Mouse (Mus musculus) hindbrain, embryonic 11.5 days (tissue): ENCODE measurements around the gene Ggt1. TPM values are rescaled to one million over a fixed set of nuclear protein-coding genes. Genes with fewer than 3 reads are reported as not detected.

Experiments used
- ATAC-seq: fragments of 200-750 bp; cut with Nextera tagmentation; 2 replicates; pipeline ENCODE4 v1.8.0; 2017; ENCODE audit warnings: mild to moderate bottlenecking, moderate TSS enrichment, moderate library complexity; ENCODE audit not compliant: low FRiP score
- DNase-seq: peaks from one replicate; pipeline ENCODE4 v3.0.0-alpha.2; 2015; ENCODE audit warnings: low spot score
- H3K27ac ChIP-seq: fragments of 300-500 bp; sonication (generic); 2 replicates; pipeline ENCODE4 v1.5.1; 2014; ENCODE audit warnings: mild to moderate bottlenecking, low read depth, low read length
- H3K27me3 ChIP-seq: fragments of 300-500 bp; sonication (generic); 2 replicates; pipeline ENCODE4 v1.6.1; 2014; ENCODE audit warnings: mild to moderate bottlenecking, low read length, moderate library complexity, mixed read lengths; ENCODE audit not compliant: control insufficient read depth, insufficient read depth
- H3K36me3 ChIP-seq: fragments of 300-500 bp; sonication (generic); 2 replicates; pipeline ENCODE4 v1.6.1; 2014; ENCODE audit warnings: mild to moderate bottlenecking, low read length, moderate library complexity, mixed read lengths; ENCODE audit not compliant: control insufficient read depth, insufficient read depth
- H3K4me1 ChIP-seq: fragments of 300-500 bp; sonication (generic); replicated peaks from 2 replicates; pipeline ENCODE4 v1.6.1; 2014; ENCODE audit warnings: low read length, mixed read lengths; ENCODE audit not compliant: control insufficient read depth, insufficient read depth
- H3K4me2 ChIP-seq: fragments of 300-500 bp; sonication (generic); replicated peaks from 2 replicates; pipeline ENCODE4 v1.6.1; 2014; ENCODE audit warnings: mild to moderate bottlenecking, low read depth, low read length
- H3K4me3 ChIP-seq: fragments of 300-500 bp; sonication (generic); 2 replicates; pipeline ENCODE4 v1.5.1; 2014; ENCODE audit warnings: low read depth, low read length
- H3K9ac ChIP-seq: fragments of 300-500 bp; sonication (generic); 2 replicates; pipeline ENCODE4 v1.6.1; 2014; ENCODE audit warnings: low read depth, low read length
- H3K9me3 ChIP-seq: fragments of 300-500 bp; sonication (generic); 2 replicates; pipeline ENCODE4 v1.6.1; 2016; ENCODE audit warnings: low read length; ENCODE audit not compliant: control insufficient read depth
- WGBS: fragments of 180-500 bp; shearing (Covaris S2); extraction: QIAGEN DNeasy Blood & Tissue Kit; methylation state at CpG from one replicate; pipeline ENCODE4 v1.1.7; 2014; 5-methylcytosine and 5-hydroxymethylcytosine counted together
- polyA plus RNA-seq: library from polyadenylated mRNA; unstranded; fragments of >200 nt; fragmentation: Nextera tagmentation; extraction: Ambion mirVana; gene quantifications from 2 replicates; pipeline ENCODE4 v1.2.1, GENCODE M21; 2014

The Ggt1 gene
- polyA plus RNA-seq, 1 experiment from 2014 or later, result 2.2 TPM

DNA sequence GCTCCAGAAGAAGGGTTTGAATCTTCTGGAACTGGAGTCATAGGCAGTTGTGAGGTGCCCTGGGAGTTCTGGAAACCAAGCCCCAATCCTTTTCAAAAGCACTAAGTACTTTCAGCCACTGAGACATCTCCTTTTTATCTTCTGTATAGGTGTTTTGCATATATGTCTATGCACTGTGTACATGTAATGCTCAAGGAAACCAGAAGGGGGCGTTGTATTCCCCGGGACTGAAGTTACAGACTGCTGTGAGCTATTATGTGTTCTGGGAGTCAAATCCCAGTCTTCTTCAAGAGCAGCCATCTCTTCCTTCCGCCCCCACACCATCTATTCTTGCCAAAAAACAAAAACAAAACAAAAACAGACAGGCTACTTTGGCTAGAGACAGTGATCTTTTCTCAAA is 59.4 kb downstream of the Ggt1 start:
- H3K4me2 ChIP-seq, result no peak overlapping the region
- 52% methylated on average over 3 of the region's 3 CpGs for WGBS
- no peaks in the 10 kb centered on the region for H3K9me3 ChIP-seq
- no peaks in the 10 kb centered on the region for H3K4me1 ChIP-seq
- DNase-seq (no peak), ATAC-seq (no peak)
- H3K4me3 ChIP-seq, result no peak overlapping the region
- H3K27me3 ChIP-seq, result no peaks in the 10 kb centered on the region
- no peak overlapping the region for H3K9ac ChIP-seq
- H3K36me3 ChIP-seq, result no peaks in the 10 kb centered on the region
- no peak overlapping the region for H3K27ac ChIP-seq

DNA sequence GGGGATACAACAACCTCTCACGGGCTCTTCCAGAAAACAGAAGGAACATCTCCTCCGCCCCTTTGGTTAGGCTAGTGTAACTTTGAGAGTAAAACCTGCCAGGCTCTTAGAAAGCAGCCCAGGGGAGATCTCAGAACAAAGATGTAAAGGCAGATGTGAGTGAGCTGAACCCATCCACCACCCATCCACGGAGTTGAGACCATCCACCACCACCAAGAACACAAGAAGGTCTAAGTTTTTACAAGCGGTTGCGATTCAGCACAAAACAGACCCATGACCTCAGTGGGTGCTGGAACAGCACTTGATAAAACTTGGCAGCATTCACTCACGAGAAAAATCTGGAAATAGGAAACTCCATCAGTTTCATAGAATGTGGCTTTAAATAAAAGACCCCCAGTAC is 64.5 kb downstream of the Ggt1 start:
- Histone ChIP-seq H3K4me3 (no peak overlapping the region), H3K27ac (no peak overlapping the region), H3K9ac (no peak overlapping the region), H3K4me2 (no peak overlapping the region), H3K36me3 (no peaks in the 10 kb centered on the region), H3K9me3 (no peaks in the 10 kb centered on the region), H3K4me1 (no peaks in the 10 kb centered on the region), H3K27me3 (no peaks in the 10 kb centered on the region)
- ATAC-seq (no peak), DNase-seq (no peak)
- WGBS, result 60% methylated on average over 6 of the region's 6 CpGs

- Histone ChIP-seq H3K9me3 (no peaks in the 10 kb centered on the region), H3K36me3 (no peaks in the 10 kb centered on the region), H3K4me1 (no peaks in the 10 kb centered on the region), H3K27me3 (no peaks in the 10 kb centered on the region), H3K9ac (no peak overlapping the region), H3K27ac (no peak overlapping the region), H3K4me3 (no peak overlapping the region), H3K4me2 (no peak overlapping the region)
- ATAC-seq, result no peak
- no peak for DNase-seq
- 79% methylated on average over 3 of the region's 3 CpGs for WGBS
These were observed 65.6 kb downstream of the Ggt1 start for GRCm38 (mm10) chr10:75626991-75627390.

DNA sequence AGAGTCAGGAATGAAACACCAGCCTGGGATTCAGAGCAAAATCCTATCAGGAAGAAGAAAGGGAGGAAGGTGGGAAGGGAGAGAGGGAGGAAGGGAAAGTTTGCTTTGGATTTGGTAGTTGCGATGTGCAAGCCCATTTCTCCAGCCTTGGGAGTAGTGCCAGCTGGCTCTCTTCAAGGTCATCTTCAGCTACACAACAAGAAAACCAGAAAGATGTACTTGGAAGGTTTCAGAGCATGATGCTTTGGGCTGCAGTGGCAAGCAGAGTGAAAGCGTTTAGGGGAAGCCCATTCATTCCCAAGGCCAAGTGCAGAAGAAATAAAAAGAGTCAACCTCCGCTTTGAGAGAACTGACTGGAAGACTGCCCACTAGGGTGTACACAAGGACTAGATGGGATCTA is 66.1 kb downstream of the Ggt1 start:
- no peak for ATAC-seq
- WGBS, result 94% methylated on average over 3 of the region's 3 CpGs
- H3K36me3 ChIP-seq, result no peaks in the 10 kb centered on the region

GRCm38 (mm10) chr10:75632633-75633032 is 71.2 kb downstream of the Ggt1 start:
- no peak overlapping the region for H3K27ac ChIP-seq
- H3K4me1 ChIP-seq, result no peaks in the 10 kb centered on the region
- H3K36me3 ChIP-seq, result no peaks in the 10 kb centered on the region
- ATAC-seq (no peak), DNase-seq (no peak)
- no peaks in the 10 kb centered on the region for H3K9me3 ChIP-seq
- WGBS, result 59% methylated on average over 5 of the region's 5 CpGs
- no peak overlapping the region for H3K9ac ChIP-seq
- no peak overlapping the region for H3K4me3 ChIP-seq
- H3K27me3 ChIP-seq, result no peaks in the 10 kb centered on the region
- H3K4me2 ChIP-seq, result no peak overlapping the region

More for the DNA sequence above, 66.1 kb downstream of the Ggt1 start:
- Histone ChIP-seq H3K4me1 (no peaks in the 10 kb centered on the region), H3K27ac (no peak overlapping the region), H3K4me3 (no peak overlapping the region), H3K27me3 (no peaks in the 10 kb centered on the region), H3K9me3 (no peaks in the 10 kb centered on the region), H3K9ac (no peak overlapping the region), H3K4me2 (no peak overlapping the region)
- DNase-seq, result no peak

- Histone ChIP-seq H3K27ac (no peak overlapping the region), H3K9ac (no peak overlapping the region), H3K36me3 (no peaks in the 10 kb centered on the region), H3K4me2 (no peak overlapping the region), H3K9me3 (no peaks in the 10 kb centered on the region), H3K4me1 (no peaks in the 10 kb centered on the region), H3K27me3 (no peaks in the 10 kb centered on the region), H3K4me3 (no peak overlapping the region)
- 81% methylated on average over 5 of the region's 5 CpGs for WGBS
- no peak for DNase-seq
- ATAC-seq, result no peak
These were observed 71.6 kb downstream of the Ggt1 start for GRCm38 (mm10) chr10:75633048-75633447.

GRCm38 (mm10) chr10:75633576-75634139 is 72.3 kb downstream of the Ggt1 start:
- Histone ChIP-seq H3K4me2 (no peak overlapping the region), H3K9ac (no peak overlapping the region), H3K4me3 (no peak overlapping the region), H3K9me3 (no peaks in the 10 kb centered on the region), H3K36me3 (no peaks in the 10 kb centered on the region), H3K4me1 (no peaks in the 10 kb centered on the region), H3K27ac (no peak overlapping the region), H3K27me3 (no peaks in the 10 kb centered on the region)
- WGBS, result 81% methylated on average over 12 of the region's 14 CpGs
- ATAC-seq (no peak), DNase-seq (no peak)

- no peaks in the 10 kb centered on the region for H3K36me3 ChIP-seq
- no peak overlapping the region for H3K4me2 ChIP-seq
- H3K27me3 ChIP-seq, result no peaks in the 10 kb centered on the region
- no peak for ATAC-seq
- no peak overlapping the region for H3K4me3 ChIP-seq
- no peaks in the 10 kb centered on the region for H3K4me1 ChIP-seq
- H3K9ac ChIP-seq, result no peak overlapping the region
- DNase-seq, result no peak
- no peaks in the 10 kb centered on the region for H3K9me3 ChIP-seq
- H3K27ac ChIP-seq, result no peak overlapping the region
- 94% methylated on average over 8 of the region's 8 CpGs for WGBS
These were observed 73.2 kb downstream of the Ggt1 start for GRCm38 (mm10) chr10:75634610-75635009.

GRCm38 (mm10) chr10:75635019-75635692 is 73.8 kb downstream of the Ggt1 start:
- no peak overlapping the region for H3K4me3 ChIP-seq
- no peak overlapping the region for H3K27ac ChIP-seq
- no peaks in the 10 kb centered on the region for H3K9me3 ChIP-seq
- WGBS, result 68% methylated on average over 14 of the region's 14 CpGs
- no peaks in the 10 kb centered on the region for H3K4me1 ChIP-seq
- ATAC-seq (no peak), DNase-seq (no peak)
- no peaks in the 10 kb centered on the region for H3K27me3 ChIP-seq
- H3K9ac ChIP-seq, result no peak overlapping the region
- H3K4me2 ChIP-seq, result no peak overlapping the region
- no peaks in the 10 kb centered on the region for H3K36me3 ChIP-seq
